Mouse (Mus musculus) T-helper 2 cell (primary cell): Measurements from ENCODE around the gene Tsc1.

Experiments used
- in situ Hi-C: fragments of 300-600 bp; cut with MboI, MseI; formaldehyde crosslinking; loops from one replicate; pipeline ENCODE4 v1.15.1; 2025; ENCODE audit warnings: high pct_unique_total_duplicates

The Tsc1 gene

GRCm38 (mm10) chr2:28723912-28724311 is 82.9 kb downstream of the Tsc1 start:
- in situ Hi-C loops: no loop called here

GRCm38 (mm10) chr2:28727786-28728404 is 86.9 kb downstream of the Tsc1 start:
- in situ Hi-C loops: no loop called here

GRCm38 (mm10) chr2:28730676-28731075 is 89.6 kb downstream of the Tsc1 start:
- in situ Hi-C loops: no loop called here

- in situ Hi-C loops: no loop called here
These were observed 96.1 kb downstream of the Tsc1 start for GRCm38 (mm10) chr2:28737112-28737511.

- in situ Hi-C loops: no loop called here
These were observed 99.1 kb downstream of the Tsc1 start for GRCm38 (mm10) chr2:28740159-28740558.
